Mouse (Mus musculus) adrenal gland, adult (tissue): Measurements from ENCODE around the gene Clps.
A peak's percentile ranks its signal among the peaks of the same experiment; 100 is the strongest.

Experiments used
- DNase-seq, 2 experiments: peaks; one replicate each; pipeline ENCODE4 v3.0.0; 2022 to 2023; ENCODE audit warnings: low spot score in 1 of 2; ENCODE audit not compliant: inconsistent age in 2 of 2

Clps gene

DNA sequence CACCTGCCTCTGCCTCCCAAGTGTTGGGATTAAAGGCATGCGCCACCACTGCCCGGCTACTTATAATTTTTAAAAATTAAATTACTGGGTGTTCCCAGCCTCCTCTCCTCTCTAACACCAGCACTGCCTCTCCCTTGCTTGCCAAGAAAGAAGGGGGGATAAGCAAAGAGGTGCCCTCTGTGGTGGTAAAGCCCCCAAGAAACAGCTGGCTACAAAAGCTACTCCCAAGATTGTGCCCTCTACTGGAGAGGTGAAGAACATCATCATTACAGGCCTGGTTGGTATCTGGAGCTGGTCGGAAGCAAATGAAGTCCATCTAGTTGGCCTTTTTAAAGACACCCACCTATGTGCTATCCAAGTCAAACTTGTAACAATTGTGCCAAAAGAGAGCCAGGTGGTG, 40.7 kb downstream of the Clps start:
- peak; percentile 20 to 68 for DNase-seq

- peak; percentile 52 to 81 for DNase-seq
Measured at GRCm38 (mm10) chr17:28518615-28519071, 41.9 kb downstream of the Clps start.

DNA sequence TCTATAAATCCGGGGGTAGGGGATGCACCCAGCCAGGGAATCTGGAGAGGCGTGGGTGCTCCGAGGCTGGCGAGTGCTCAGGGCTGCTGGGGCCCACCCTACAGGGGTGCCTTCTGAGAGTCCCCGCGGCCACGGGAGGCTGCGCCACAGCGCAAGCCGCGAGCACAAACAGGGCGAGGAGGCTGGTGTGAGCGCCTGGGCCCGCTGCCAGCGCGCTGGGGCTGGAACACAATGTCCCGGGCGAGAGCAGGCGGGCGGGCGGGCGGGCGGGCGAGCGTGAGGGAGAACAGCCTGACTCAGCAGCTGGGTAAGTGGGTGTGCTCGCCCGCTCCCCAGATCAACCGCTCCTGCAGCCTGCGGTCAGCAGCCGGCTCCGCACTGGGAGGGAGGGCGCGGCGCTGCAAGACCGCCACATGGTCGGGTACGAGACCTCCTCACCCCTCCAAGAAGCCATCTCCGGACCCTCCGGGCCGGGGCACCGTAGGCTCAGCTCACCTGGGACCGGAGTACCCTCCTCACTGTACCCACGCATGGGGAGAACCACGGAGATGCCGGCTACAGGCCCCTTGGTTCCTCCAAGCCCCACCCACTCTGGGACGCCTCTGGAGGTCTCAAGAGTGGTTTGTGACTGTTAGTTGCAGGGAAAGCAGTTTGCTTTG, 42.5 kb downstream of the Clps start:
- DNase-seq: peak; percentile 95 to 96

DNA sequence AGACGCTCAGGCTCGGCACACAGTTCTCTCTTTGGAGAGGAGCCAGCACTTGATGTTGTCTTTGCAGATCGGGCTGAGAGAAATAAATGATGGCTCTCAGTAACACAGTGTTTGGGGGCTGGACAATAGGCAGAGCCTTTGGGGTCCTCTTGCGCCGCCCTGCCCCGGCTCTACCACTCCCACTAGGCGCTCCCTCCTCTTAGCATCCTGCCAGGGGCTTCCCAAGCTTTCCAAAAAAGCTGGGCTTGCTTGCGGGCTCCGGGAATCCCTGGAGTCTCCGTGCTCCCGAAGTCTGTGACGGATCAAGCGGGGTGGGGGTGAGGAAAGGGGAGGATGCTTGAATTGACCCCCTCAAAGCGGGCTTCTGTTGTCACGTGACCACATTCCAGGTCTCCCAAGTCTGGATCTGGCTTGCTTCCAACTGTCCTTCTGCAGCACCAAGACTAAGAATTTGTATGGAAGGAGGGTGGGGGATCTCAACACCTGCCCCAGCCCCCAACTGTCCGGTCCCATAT, 43.1 kb downstream of the Clps start, which contains the start of gene Fkbp5:
TSS of gene Fkbp5 (minus strand) at position 87 of the 515 bp plus-strand sequence.
- DNase-seq: peak in 1 of 2 experiments; percentile 82

- DNase-seq: no peak
Measured at GRCm38 (mm10) chr17:28516881-28517280, 43.7 kb downstream of the Clps start.

DNA sequence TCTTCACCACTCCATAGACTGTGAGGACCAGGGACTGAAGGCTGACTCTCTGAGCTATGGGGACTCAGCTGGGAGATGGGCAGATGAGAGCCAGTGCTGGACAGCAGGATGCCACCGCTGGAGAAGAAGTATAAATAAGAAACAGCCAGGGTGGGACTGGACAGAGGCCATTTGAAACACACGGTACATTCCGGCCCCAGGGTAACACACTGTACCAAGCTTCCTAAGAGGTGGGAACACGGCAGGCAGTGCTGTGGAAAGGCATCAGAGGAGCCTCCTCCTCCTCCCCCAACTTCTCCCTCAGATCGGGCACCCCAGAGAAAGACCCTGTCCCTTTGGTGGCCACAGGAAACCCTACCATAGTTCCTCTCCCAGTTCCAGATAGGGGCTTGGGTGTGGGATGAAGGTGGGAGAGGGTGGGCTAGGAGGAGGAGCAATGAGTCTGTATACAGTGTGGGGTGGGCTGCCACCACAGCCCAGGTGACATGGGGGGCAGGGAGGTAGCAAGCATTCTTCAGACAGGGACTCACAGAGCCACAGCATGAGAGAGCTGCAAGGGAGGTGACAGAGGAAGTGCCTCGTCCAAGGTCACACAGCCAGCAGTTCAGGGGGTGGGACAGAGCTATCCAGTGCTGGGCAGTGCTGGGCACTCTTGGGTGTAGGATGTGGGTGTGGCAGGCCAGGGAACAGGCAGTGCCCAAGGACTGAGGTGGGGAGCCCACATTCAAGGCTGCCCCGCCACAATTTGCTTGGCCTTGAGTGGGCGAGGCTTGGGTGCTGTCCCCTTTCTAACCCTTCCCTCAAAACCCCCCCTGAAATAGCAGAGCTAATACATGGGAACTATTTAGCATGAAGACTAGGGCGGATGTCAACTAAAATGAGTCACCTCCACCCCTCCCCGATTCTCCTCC, 44.9 kb downstream of the Clps start:
- DNase-seq: peak; percentile 84 to 91

DNA sequence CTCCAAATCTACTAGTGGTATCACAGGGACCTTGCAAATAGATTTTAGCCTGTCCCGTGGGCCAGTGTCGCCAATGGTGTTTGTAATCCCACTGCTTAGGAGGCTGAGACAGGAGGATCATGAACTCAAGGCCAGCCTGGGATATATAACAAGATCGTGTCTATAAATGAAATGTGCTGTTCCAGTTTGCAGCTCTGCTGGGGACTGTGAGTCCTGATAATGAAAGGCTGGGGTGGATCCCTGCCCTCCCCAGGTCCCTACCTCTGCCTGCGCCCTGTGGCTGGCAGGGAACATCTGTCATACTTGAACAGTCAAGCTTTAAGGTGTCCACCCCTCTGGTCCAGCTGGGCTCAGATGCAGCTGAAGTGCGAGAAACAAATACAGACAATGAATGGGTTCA, 46.0 kb downstream of the Clps start:
- peak in 1 of 2 experiments; percentile 57 for DNase-seq

- DNase-seq: peak; percentile 62 to 78
Measured at GRCm38 (mm10) chr17:28513844-28514243, 46.7 kb downstream of the Clps start.

- peak in 1 of 2 experiments; percentile 57 for DNase-seq
Measured at GRCm38 (mm10) chr17:28513337-28513736, 47.2 kb downstream of the Clps start.

DNA sequence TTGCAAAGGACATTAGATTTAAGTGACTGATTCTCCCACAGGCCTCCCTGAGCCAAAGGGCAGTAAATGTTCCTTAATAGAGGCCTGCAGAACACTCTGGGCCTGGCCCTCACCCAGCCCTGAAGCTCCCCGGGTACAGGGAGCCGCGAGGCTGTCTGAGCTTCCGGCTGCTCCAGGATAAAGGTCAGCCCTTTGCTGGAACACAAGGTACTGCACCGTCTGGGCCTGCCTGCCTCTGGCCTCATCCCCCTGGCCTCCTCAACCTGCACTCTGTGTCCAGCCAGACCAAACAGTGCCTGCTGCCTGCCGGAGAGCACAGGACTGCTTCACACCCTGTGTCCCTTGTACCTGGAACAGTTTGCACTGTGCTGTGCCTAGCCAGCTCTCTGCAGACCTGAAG, 47.9 kb downstream of the Clps start:
- DNase-seq: peak; percentile 90 to 95

DNA sequence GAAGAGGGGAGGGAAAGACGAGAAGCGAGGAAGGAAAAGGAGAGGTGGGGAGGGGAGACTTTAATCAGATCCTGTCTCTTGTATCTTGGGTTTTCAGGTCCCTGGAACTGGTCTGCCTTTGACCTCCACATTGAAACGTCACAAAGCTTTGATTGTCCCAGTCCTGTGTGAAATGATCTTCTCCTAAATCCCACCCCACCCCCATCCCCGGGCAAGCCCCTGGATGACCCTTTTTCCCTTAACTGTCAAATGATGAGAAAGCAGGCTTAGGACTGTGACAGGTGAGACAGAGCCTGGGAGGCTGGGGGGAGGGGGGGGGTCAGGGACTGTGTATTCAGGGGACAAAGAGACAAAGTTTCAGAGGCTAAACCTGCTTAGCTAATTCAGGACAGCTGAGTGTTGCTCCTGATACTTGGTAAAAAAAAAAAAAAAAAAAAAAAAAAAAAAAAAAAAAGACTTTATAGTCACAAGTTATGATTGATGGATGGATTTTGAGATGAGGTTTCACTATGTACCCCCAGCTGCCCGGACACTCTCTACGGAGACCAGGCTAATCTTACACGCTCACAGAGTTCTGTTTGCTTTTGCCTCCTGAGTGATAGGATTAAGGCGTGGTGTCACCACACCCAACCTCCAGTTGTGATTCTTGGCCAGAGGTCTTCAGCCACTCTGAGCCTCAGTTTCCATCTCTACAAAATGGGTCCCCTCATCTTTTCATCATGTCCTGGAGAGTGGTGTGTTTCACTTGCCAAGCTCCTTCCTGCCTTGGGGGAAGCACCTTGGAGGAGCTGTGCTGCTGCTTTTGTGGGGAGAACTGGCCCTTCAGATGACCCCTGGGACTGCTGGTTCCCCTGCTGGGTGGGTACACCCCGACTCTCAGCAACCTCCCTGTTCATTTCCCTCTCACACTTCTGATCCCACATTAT, 48.7 kb downstream of the Clps start:
- DNase-seq: peak; percentile 50 to 64

GRCm38 (mm10) chr17:28510445-28511342, 49.9 kb downstream of the Clps start:
- peak; percentile 49 to 67 for DNase-seq
